Mouse (Mus musculus) common myeloid progenitor, adult 5-6 weeks (primary cell): Measurements from ENCODE around the gene Trpv2. TPM values are rescaled to one million over a fixed set of nuclear protein-coding genes. Genes with fewer than 3 reads are reported as not detected.

ENCODE experiments used
- ATAC-seq: replicated peaks from 2 replicates; pipeline ENCODE4 v1.8.0; 2016; ENCODE audit warnings: low read depth, mild to moderate bottlenecking, moderate TSS enrichment, inconsistent platforms; ENCODE audit not compliant: poor library complexity, severe bottlenecking
- total RNA-seq: library from RNA; stranded (forward); fragments of 200-1000, 187-1606 nt; gene quantifications from 2 replicates; pipeline ENCODE4 v1.2.3, GENCODE M21; 2017

Trpv2 gene
- total RNA-seq, 1 experiment from 2014 or later, result 15.9 TPM

DNA sequence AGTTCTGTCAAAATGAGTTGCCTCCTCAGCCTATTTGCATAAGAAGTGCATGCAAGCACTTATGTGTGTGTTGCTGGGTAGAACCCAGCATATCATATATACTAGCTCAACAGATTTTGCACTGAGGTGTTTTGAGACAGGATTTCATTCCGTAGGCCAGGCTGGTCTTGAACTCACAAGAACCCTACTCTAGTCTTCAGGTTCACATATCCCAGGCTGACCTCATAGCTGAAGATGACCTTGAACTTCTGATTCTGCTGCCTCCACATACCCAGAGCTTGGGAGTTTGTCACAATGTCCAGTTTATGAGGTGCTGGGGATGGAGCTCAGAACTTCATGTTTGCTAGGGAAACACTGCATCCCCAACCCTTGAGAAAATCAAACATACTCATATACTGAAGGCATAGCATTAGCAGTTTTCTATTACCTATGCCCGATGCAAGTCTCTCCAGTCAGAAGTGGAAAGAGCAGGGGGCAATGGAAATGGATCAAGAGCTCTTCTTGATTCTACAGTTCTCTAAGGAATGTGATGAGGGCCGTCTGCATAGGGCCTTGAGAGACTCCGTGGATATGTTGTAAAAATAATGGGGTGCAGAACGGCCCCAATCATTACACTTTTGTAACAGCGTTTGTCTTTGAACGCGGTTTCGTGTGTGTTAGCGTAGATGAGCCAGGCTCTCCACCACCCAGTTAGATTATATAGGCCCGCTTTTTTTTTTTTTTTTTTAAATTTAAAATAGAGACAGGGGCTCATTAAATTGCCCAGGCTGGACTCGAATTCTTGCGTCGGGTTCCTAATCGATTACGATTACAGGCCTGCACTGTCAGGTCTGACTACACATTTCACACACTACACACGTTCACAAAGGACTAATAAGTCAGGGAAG lies 27.7 kb downstream of the Trpv2 start:
- 0 out of 2 replicates have a peak, but pooled peaks have one; percentile 0 for ATAC-seq

DNA sequence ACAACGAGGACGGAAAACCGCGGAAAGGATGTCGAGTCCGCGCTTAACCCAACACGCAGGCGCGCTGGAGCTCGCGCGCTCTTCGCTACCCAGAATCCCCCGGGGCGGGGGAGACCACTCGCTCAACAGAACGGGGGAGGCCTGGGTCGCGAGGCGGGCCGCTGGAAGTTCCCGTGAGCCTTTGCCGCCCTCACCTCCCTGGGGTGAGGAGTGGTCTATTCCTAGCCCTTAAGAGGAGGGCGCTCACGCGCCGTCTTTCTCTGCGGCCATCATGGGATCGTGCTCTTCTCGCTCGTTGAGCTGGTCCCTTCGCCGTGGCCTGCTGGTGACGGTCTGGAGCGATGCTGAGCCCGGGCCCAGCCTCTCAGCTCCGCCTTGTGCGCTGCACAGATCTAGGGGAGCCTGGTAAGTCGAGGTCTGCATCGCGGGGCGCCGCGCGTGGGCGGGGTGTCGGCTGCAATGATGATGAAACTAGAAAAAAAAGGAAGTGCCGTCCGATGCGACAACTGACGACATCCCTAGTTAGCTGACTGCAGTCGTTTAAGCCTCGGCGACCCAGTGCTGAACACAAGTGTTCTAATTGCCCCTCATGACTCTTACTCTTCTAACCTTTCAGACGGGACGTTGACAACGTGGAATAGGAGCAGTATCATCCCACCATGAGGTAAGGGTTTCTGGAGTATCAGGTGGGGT lies 28.5 kb downstream of the Trpv2 start:
- ATAC-seq, result peak; percentile 82

DNA sequence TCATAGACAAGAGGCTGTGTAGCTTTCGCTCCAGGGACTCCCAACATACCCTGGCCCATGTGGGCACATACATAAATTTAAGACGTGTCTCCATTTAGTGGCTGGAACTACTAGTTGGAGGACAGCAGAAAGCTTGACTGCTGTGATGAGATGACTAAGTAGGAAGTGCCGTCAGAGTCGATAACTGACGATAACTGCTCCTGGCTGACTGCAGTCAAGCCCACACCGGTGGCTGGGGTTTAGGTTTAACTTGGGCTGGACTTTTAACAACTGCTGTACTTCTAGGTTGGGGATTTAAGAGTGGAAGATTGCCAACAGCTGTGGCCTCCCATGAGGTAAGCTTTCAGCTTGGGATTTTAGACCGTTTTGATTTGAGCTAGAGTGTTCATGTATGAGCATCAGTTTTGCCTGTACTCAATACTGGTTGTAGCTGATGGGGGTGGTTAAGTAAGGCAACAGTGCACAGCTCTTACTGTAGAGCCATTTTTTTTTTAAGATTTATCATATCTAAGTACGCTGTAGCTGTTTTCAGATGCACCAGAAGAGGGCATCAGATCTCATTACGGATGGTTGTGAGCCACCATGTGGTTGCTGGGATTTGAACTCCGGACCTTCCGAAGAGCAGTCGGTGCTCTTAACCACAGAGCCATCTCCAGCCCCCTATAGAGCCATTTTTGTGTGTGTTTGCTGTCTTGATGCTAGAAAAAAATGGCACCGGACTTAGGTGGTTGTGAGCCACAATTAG lies 29.2 kb downstream of the Trpv2 start:
- ATAC-seq, result peak; percentile 1; the same call in 1 of the 2 replicates

DNA sequence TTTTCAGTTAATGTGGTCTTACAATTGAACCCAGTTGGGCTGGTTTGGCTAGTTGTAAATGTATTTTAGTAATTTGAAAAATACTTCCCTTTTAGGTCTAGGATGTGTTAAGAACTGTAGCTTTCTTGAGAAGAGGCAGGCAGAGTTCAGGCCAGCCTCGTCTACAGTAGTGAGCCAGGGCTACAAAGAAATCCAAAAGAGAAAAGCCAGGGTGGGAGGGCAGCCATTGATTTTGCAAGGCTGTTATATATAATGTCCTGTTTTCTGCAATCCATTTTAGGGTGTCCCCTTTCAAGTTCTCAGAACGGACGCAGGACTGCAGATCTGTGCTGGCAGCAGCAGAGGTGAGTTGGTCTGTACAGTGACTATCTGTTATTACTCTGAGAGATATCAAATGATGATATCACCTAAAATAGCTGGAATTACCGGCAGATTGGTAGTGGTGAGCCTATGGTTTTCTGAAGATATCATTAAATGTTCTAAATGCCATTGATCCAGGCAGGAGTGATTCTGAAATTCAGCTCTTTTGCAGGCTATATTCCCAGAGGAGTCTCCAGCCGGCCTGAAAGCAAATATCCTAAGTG lies 29.9 kb downstream of the Trpv2 start:
- ATAC-seq, result no peak

DNA sequence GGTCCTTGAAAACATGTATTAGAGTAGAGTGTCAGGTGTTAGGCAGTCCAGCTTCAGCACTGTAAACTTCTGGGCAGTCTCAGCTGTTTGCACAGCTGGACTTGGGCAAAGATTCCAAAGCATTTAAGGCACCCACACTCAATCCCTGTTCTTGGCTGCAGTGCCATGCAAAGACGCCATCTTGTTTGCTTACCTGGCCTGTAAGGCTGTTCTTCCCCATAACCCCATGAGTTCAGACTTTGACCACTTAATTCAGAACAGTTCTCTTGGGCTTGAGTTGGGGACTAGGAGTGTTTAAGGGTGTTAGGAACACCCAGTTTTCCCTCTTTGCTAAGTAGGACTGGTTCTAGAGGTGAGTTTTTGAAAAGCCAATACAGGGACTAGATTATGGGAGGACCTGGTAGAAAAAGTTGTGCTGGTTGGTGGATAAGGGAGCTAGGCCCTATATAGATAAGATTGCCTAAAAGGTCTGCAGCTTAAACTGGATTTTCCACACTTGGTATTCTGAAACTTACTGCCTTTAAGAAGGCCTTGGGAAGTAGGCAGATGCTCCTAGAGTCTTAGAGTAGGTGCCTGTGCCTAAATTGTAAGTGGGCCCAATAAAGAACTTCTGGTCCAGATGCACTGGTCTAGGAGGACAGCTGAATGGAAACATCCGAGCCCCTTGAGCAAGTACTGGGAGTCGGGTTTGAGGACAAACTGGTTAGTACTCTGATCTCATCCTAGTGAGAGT lies 30.8 kb downstream of the Trpv2 start:
- ATAC-seq, result no peak

DNA sequence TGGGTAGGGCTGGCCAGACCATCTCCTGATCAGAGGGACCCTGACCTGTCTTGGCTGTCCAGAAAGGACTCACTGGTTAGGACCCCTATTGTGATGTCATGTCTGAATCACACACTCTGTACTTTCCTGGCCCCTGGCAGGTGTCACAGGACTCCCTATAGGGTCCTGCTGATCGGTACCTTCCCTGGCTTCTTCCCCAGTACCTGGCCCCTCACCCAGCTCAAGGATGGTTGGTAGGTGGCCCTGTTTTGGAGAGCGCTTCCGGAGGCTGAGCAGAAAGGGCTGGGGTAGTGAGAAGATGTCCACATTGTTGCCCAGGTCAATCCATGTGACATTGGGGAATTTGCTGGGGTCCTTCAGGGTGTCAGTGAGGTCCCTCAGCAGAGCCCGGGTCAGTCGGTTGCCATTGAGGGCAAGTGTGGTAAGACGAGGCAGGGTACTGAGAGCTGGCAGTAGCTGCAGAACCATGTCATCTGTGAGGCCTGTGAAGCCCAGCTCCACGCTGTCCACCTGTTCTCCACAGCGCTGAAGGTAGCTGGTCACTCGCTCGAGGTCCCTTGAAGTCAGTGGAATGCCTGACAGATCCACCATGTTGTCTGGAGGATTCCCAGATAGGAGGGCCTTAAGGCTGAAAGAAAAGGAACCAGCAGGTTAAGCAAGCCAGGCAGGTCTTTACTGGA lies 31.5 kb downstream of the Trpv2 start:
- no peak for ATAC-seq

DNA sequence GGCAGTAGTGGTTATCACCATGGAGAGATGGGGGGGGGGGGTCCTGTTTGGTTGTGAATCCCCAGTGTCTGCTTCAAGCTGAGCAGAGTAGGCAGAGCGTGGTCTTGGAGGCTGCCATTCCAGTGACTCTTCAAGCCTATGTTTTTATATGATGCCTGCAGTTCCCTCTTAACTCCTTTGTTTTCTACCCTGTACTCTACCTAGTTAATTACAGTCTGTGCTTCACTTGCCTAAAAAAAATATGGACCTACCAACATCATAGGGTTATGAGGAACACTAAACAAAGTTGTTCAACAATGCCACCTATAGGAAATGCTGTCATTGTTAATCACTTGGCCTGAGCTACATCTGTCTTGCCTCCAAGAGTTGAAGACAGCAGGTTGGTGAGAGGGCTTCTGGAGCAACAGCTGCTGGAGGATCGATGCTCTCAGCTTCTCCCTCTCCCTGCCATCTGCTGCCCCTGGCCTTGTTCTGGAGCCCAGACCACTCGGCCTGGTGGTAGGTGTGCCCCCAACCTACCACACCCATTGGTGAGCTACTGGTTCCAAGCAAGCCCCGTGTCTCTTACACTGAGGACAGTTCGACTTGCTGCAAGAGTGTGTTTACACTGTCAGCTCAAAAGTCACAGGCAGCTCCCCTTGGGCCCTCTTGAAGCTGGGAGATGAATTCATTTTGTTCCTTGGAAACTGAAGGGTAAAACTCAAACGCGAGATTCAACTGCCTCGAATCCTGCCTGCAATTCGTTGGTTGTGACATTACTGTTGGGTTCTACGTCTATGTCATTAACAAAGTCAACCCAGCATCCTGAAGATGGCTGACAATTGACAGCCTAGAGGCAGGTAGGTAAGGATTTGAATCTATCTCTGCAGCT lies 32.2 kb downstream of the Trpv2 start:
- ATAC-seq, result no peak

DNA sequence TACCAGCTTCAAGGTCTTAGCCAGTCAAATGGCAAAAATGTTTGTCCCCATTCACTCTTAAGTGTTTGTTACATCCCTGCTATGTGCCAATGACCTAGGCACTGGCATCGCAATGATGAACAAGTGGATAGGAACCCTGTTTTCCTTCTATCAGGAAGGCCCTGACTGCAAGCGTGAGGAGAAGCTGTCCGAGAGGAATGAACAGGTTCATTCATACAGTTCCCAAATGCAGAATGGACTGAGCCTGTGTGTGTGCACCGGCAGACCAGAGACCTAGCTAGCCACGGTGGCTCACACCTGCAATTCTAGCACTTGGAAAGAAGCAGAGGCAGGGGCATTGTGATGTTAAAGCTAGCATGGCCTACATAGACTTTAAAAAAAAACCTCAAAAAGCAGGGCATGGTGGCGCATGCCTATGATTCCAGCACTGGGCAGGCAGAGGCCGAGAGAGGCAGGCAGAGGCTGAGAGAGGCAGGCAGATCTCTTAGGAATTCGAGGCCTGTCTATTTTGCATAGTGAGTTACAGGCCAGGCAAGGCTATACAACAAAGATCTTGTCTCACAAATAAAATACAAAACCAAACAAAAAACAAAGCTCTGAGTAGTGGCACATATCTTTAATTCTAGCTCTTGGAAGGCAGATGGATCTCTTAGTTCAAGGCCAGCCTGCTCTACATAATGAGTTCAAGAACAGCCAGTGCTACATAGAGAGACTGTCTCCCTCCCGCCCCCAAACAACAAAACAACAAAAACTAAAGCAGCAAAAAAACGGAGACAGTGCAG lies 33.1 kb downstream of the Trpv2 start:
- ATAC-seq, result no peak

DNA sequence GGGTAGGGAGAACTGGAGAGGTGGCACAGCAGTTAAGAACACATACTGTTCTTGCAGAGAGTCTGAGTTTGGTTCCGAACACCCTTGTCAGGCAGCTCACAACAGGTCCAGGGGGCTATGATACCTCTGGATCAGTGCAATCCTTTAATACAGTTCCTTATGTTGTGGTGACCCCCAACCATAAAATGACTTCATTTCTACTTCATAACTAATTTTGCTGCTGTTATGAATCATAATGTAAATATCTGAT lies 33.6 kb downstream of the Trpv2 start:
- no peak for ATAC-seq

DNA sequence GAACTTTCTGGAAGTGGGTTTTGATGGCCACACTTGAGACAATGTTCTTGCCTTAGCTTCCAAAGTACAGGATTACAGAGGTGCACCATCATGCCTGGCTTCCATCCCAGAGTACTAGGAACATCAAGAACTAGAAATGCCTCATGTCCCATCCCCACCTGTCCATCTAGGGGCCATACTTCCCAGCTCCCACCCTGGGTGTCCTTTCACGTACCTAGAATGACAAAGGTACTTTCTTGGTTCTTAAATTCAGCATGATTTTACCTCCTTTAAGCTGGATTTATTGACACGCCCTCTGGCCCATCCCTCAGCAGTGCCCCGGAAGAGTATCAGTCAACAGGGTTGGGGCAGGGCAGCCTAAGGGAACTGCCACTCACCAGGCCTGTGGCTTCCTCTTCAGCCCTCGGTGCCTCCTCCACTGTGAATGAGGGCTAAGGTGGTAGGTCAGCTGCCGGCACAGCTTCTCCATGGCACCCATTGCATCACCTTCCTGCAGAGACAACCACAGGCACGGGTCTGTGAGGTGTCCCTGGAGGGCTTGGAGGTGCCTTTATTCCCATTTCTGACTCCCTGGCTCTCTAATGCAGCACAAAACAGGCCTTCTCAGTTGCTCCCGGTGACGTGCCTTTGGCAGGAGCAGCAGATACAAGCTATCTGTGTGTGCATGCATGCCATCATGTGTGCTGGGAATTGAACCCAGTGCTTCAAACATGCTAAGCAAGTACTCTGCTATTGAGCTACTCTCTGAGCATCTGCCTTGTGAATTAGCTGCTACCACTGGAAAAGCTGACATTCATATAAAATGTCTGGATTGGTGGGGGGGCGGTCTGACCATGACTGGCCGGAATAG lies 34.8 kb downstream of the Trpv2 start:
- peak; percentile 67 for ATAC-seq

DNA sequence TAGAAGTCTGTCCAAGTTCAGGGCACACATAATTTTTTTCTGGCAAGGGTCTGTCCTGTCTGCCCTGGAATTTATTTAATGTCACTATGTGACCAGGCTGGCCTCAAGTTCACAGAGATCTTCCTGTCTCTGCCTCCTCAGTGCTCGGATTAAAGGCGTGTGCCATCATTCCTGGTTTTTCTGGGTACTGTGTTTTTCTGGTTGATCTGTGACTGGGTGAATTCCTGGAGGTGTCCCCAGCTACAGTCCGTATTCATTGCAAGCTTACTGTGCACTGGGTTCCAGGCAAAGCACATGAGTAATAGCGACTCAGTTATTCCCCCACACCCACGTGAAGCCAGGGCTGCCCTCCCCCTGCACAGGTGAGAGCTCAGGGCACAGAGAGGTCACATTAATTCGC lies 36.0 kb downstream of the Trpv2 start:
- no peak for ATAC-seq

DNA sequence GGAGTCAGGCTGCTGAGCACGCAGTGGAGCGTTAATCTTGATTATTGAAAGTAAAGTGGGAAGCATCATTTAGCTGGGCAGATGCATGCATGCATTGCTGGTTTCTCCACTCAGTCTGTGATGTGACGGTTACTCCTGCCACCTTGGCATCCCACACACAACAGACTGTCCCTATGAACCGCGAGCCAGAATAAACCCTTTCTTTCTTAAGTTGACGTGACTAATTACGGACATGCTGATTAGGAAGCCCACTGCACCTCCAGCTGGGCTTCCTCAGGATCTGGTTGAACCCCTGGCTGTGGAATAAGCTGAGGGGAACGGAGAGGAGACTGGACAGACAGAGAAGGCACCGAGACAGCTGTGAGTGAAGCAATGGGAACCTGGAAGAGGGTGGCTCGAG lies 38.3 kb downstream of the Trpv2 start:
- no peak for ATAC-seq

DNA sequence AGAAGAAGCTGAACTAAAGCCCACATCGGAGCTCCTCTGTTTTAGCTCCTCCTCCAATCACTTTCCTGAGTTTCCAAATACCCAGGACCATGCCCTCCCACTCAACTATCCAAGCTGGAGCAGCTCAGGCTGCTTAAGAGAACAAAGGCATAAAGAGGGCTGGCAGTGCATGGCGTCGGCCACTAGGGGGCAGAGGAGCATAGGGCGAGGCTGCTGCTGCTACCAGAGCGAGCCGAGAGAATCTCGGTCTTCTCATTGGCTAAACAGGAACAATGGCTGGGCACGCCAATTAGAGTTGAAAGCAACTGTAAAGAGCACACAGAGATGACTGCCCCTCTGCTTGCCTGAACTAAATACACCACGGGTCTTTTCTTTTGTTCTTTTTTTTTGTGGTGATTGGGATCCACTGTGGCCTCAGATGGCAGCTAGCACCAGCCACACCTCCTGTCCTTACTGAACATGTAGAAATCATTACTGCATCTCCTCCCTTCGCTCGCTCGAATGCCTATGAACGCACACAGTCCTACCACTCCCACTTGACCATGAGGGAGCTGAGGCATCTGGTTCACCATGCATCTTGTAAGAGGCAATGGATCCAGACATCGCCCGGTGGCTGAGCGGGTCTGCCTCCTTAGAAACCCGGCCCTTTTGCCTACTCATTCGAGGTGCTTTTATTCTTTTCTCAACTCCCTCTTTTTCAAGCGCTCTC lies 39.5 kb downstream of the Trpv2 start:
- peak; percentile 87 for ATAC-seq

DNA sequence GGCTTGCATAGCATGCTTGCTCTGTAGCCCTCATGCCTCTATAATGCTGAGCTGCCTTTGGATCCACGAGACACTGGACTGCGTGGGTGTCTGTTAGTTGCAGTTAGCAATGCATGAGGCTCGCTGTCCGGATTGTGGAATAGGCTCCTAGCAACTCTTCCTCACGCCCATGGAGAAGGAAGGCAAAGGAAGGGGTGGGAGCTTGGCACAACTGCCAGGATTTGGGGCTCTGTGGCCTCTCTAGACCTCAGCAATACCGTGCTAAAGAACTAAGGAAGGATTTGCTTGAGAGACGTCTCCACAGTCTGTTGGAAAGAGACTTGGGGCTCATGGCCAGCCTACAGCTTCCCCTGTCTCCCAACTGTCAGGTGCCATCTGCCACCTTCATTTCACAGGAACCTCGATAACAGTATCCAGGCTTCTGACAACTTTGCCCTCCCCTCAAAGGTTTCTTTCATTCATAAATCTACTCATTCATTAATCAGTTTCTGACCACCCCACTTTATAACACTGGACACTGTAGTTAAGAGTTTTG lies 40.7 kb downstream of the Trpv2 start:
- no peak for ATAC-seq

DNA sequence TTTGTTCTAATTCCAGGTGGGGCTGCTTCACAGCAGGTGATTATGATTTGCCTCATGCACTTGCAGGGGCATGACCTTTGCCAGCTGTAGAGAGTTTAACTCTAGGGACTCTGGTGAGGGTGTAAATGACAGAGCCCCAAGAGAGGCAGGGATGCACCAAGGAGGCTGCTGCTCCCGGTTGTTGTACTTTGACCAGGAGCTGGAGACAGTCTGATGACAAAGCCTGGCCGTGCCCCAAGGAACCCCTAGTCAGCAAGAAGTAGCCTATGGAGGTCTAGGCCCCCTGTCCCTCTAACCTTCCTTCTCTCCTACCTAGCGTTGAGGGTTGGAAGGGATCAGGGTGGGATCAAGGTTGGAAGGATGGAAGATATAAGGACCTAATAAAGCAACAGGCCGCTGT lies 41.2 kb downstream of the Trpv2 start:
- ATAC-seq, result no peak

DNA sequence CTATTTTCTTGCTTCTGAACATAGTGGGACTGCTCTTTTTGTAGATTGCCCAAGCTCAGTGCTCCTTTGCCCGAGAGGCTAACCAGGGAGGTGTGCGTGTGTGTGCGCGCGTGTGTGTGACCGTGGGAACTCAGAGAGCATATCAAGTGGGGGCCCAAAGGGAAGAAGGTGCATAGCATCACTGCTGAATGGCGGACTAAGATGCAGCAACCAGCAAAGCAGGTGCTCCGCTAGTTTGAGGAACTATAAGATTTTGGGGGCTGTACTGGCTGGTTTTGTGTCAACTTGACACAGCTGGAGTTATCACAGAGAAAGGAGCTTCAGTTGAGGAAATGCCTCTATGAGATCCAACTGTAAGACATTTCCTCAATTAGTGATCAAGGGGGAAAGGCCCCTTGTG lies 46.8 kb downstream of the Trpv2 start:
- peak; percentile 34; the same call in 1 of the 2 replicates for ATAC-seq
